Mouse (Mus musculus) bone marrow, adult 2 months (tissue): ENCODE results near the gene Ang2.

ENCODE experiments used
- CTCF ChIP-seq: fragments of 200-500 bp; IDR thresholded peaks from 2 replicates; pipeline ENCODE4 v1.5.1; 2011; ENCODE audit warnings: low read length, control low read depth; ENCODE audit not compliant: control insufficient read depth, insufficient read depth
- POLR2A ChIP-seq: fragments of 200-500 bp; IDR thresholded peaks from 2 replicates; pipeline ENCODE4 v1.6.1; 2011; ENCODE audit warnings: low read depth, mild to moderate bottlenecking, control low read depth, low read length, borderline replicate concordance; ENCODE audit not compliant: control insufficient read depth

GRCm38 (mm10) chr14:51200466-51200865 is 1.5 kb upstream of the Ang2 start:
- TF ChIP-seq POLR2A (no peak), CTCF (no peak)
